Mouse (Mus musculus): ENCODE data around the gene Adgrf3. TPM values are rescaled to one million over a fixed set of nuclear protein-coding genes. Genes with fewer than 3 reads are reported as not detected.

The Adgrf3 gene
- total RNA-seq, 2 experiments from 2014 or later, result 0.27 TPM; not detected in 1

- no peak for ATAC-seq (replicated peaks; ENCODE audit: poor library complexity)
These were observed 2.2 kb downstream of the Adgrf3 start for GRCm38 (mm10) chr5:30203216-30203885.

GRCm38 (mm10) chr5:30202221-30202620 is 3.3 kb downstream of the Adgrf3 start:
- ATAC-seq (replicated peaks; ENCODE audit: poor library complexity), result peak; percentile 29; the same call in 1 of the 2 replicates

GRCm38 (mm10) chr5:30201521-30201920 is 4.0 kb downstream of the Adgrf3 start:
- peak; percentile 75 for ATAC-seq (replicated peaks; ENCODE audit: poor library complexity)

- ATAC-seq (replicated peaks; ENCODE audit: poor library complexity), result peak; percentile 79
These were observed 7.3 kb downstream of the Adgrf3 start for GRCm38 (mm10) chr5:30198257-30198656.

GRCm38 (mm10) chr5:30195340-30195739 is 10.2 kb downstream of the Adgrf3 start:
- ATAC-seq (replicated peaks; ENCODE audit: poor library complexity), result no peak

GRCm38 (mm10) chr5:30192452-30192851 is 13.1 kb downstream of the Adgrf3 start:
- 0 out of 2 replicates have a peak, but pooled peaks have one; percentile 34 for ATAC-seq (replicated peaks; ENCODE audit: poor library complexity)

GRCm38 (mm10) chr5:30187687-30188485 is 17.6 kb downstream of the Adgrf3 start:
- no peak for ATAC-seq (replicated peaks; ENCODE audit: poor library complexity)

- ATAC-seq (replicated peaks; ENCODE audit: poor library complexity), result no peak
These were observed 29.7 kb downstream of the Adgrf3 start for GRCm38 (mm10) chr5:30175811-30176210.

GRCm38 (mm10) chr5:30172931-30173692 is 32.4 kb downstream of the Adgrf3 start:
- ATAC-seq (replicated peaks; ENCODE audit: poor library complexity), result no peak

- no peak for ATAC-seq (replicated peaks; ENCODE audit: poor library complexity)
These were observed 33.4 kb downstream of the Adgrf3 start for GRCm38 (mm10) chr5:30172115-30172514.

- ATAC-seq (replicated peaks; ENCODE audit: poor library complexity), result no peak
These were observed 35.1 kb downstream of the Adgrf3 start for GRCm38 (mm10) chr5:30170303-30170940.

- ATAC-seq (replicated peaks; ENCODE audit: poor library complexity), result peak; percentile 63
These were observed 40.1 kb downstream of the Adgrf3 start for GRCm38 (mm10) chr5:30165234-30165946.

GRCm38 (mm10) chr5:30162339-30162738 is 43.2 kb downstream of the Adgrf3 start:
- ATAC-seq (replicated peaks; ENCODE audit: poor library complexity), result no peak

- no peak for ATAC-seq (replicated peaks; ENCODE audit: poor library complexity)
These were observed 43.7 kb downstream of the Adgrf3 start for GRCm38 (mm10) chr5:30161836-30162235.

GRCm38 (mm10) chr5:30159601-30160000 is 45.9 kb downstream of the Adgrf3 start:
- ATAC-seq (replicated peaks; ENCODE audit: poor library complexity), result no peak

- ATAC-seq (replicated peaks; ENCODE audit: poor library complexity), result peak; percentile 3; the same call in 1 of the 2 replicates
These were observed 49.5 kb downstream of the Adgrf3 start for GRCm38 (mm10) chr5:30155821-30156629.

- ATAC-seq (replicated peaks; ENCODE audit: poor library complexity), result peak; percentile 44
These were observed 50.1 kb downstream of the Adgrf3 start for GRCm38 (mm10) chr5:30155395-30155792.

GRCm38 (mm10) chr5:30154474-30155394 is 50.8 kb downstream of the Adgrf3 start, which contains the start of the genes Hadha and Hadhb:
Hadha (minus strand) TSS chr5:30155162.
Hadhb (plus strand) TSS chr5:30155248.
- ATAC-seq (replicated peaks; ENCODE audit: poor library complexity), result peak; percentile 91

Data from megakaryocyte progenitor cell, adult 5-6 weeks (primary cell).